Mouse (Mus musculus) megakaryocyte, embryonic 14.5 days (primary cell): ENCODE results near the gene Hist1h2bj. TPM values are rescaled to one million over a fixed set of nuclear protein-coding genes. Genes with fewer than 3 reads are reported as not detected.
A peak's percentile ranks its signal among the peaks of the same experiment; 100 is the strongest.

Source experiments
- H3K27me3 ChIP-seq: replicated peaks from 2 replicates; pipeline ENCODE3; 2012; ENCODE audit warnings: inconsistent platforms
- H3K36me3 ChIP-seq: replicated peaks from 2 replicates; pipeline ENCODE3; 2012; ENCODE audit warnings: low read length, inconsistent platforms, mixed read lengths
- H3K4me1 ChIP-seq: 2 replicates; pipeline ENCODE4 v1.6.1; 2012; ENCODE audit warnings: inconsistent platforms
- H3K4me3 ChIP-seq: replicated peaks from 2 replicates; pipeline ENCODE3; 2012; ENCODE audit warnings: moderate library complexity, mild to moderate bottlenecking, inconsistent platforms
- H3K9me3 ChIP-seq: 2 replicates; pipeline ENCODE4 v1.6.1; 2012; ENCODE audit warnings: inconsistent platforms
- FLI1 ChIP-seq: IDR thresholded peaks from 2 replicates; pipeline ENCODE4 v1.6.1; 2012; ENCODE audit warnings: low read length, inconsistent platforms, mixed read lengths
- GATA1 ChIP-seq: IDR thresholded peaks from 3 replicates; pipeline ENCODE4 v1.6.1; 2012; ENCODE audit warnings: mixed read lengths, low read length, inconsistent platforms, borderline replicate concordance
- polyA plus RNA-seq: library from polyadenylated mRNA; stranded (reverse); fragments of >175 nt; gene quantifications from 2 replicates; pipeline ENCODE4 v1.2.3, GENCODE M21; 2012; ENCODE audit warnings: low replicate concordance; ENCODE audit not compliant: insufficient read depth

Gene Hist1h2bj
- polyA plus RNA-seq, 1 experiment, result 27.3 TPM

DNA sequence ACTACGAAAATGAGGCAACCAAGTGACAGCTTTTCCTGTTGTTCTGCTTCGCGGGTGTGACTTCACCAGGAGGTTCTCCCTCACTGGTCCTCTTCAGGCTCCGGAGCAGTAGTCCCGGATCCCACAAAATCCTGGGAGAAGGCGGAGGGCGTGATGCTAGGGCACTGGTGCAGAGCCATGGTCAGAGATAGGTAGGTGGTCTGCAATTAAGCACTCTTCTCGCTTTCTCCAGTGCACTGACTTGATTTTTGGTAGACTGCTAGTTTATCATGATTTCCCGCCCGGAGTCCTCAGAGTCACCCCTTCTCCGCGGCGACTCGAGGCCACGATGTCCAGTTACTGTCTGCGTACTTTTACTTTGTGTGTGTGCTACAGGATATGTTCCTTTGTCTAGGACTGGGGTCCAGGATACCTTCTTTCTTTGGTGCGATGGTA, 28.6 kb upstream of the Hist1h2bj start:
- H3K9me3 ChIP-seq, result no peaks in the 10 kb centered on the region
- H3K4me1 ChIP-seq, result peaks cover 41% of the 10 kb centered on the region
- no peaks in the 10 kb centered on the region for H3K36me3 ChIP-seq
- TF ChIP-seq GATA1, result no peak
- TF ChIP-seq FLI1, result no peak
- peaks cover 51% of the 10 kb centered on the region for H3K27me3 ChIP-seq
- peak overlapping the region; percentile 87 for H3K4me3 ChIP-seq

DNA sequence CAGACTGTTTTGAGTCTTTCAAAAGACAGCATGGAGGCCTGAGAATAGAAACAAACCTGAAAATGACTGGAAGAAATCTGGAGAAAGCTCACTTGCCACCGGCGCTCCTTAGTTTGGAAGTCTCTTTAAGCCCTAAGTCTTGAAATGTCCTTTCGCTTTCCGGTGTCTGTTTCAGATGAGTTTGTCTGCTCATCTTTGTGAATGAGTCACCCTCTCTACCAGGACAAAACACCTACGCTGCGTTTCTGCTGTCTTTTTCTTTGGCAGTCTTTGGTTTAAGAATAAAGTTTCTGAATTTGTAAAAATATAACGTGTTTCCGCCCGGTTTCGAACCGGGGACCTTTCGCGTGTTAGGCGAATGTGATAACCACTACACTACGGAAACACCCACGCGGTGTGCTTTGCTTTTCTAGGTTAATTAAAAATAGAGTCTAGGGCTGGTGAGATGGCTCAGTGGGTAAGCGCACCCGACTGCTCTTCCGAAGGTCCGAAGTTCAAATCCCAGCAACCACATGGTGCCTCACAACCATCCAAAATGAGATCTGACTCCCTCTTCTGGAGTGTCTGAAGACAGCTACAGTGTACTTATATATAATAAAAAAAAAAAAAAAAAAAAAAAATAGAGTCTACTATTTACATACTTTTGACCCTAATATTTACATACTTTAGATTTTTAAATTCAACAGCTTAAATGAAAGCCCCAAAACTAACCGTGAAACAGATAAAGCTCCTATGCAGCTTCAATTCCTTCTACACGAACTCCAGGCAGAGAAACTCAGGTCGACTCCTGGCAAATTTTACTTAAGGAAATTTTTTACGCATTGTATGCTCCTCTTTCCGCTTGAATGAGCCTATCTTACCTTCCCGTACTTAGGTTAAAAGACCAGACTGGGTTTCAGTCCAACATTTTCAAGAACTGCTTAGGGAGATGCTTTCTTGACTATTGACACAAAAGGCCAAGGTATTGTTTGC, 27.2 kb upstream of the Hist1h2bj start:
- peaks cover 39% of the 10 kb centered on the region for H3K4me1 ChIP-seq
- H3K36me3 ChIP-seq, result no peaks in the 10 kb centered on the region
- H3K9me3 ChIP-seq, result no peaks in the 10 kb centered on the region
- H3K27me3 ChIP-seq, result peaks cover 40% of the 10 kb centered on the region
- no peak for TF ChIP-seq FLI1
- TF ChIP-seq GATA1, result no peak
- H3K4me3 ChIP-seq, result peak overlapping the region; percentile 86

DNA sequence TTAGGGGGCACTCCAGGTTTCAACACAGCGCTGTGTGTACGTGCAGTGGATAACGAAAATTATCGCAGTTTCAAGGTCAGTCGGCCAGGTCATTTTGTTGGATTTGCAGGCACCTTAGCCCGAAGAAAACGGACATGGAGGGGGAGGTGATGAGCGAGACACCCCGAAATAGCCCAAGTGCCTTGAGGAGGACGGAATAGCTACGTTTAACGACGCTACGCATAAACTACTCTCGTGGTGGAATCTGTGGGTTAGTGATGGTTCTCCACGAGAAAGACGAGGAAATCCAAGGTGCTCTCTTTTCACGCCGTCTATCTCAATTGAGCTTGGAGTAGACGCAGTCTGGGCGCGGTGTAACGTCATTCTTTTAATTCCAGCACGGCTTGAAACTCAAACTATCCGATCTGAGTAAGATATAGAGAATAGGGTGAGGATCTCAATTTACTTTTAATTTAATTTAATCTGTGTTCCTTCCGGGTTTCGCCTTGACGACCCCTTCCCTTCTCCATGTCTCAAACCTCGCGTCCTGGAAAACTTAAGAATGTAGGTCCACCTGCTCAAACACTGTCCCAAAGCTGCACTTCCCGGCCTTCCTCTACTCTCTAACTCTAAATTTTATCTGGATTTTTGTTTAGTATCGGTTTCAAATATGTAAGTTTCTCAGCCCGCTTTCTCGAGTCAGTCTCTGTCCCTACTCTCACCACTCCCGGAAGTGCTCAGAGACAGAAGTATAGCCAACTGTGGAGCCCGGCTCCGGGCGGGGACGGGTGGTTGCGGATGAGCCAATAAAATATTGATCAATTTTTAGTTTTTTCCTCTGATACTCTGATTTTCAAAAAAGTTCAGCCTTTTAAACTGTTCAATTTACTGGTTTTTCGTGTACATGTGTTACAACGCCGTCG, 22.8 kb upstream of the Hist1h2bj start:
- H3K4me3 ChIP-seq, result peak overlapping the region; percentile 94
- peaks cover 5% of the 10 kb centered on the region for H3K27me3 ChIP-seq
- no peak for TF ChIP-seq GATA1
- TF ChIP-seq FLI1, result no peak
- peaks cover 29% of the 10 kb centered on the region for H3K4me1 ChIP-seq
- no peaks in the 10 kb centered on the region for H3K36me3 ChIP-seq
- no peaks in the 10 kb centered on the region for H3K9me3 ChIP-seq

DNA sequence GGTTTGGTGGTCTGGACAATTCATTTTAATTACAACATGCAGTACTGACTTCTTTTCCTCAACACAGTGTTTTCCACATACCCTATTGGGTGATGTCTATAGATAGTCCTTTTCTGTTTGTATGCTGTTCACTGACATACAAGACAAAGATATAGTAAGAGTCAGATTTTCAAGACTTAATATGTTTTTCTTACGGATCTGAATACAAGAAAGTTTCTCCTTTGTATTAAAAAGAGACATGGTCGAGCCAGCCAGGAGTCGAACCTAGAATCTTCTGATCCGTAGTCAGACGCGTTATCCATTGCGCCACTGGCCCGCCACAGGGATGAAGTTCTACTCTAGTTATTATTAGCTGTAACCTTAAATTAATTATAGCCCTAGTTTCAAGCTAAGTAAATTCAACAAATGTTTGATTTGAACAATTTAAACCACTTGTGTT, 22.1 kb upstream of the Hist1h2bj start:
- H3K4me3 ChIP-seq, result peak overlapping the region; percentile 94
- no peaks in the 10 kb centered on the region for H3K9me3 ChIP-seq
- H3K4me1 ChIP-seq, result peaks cover 28% of the 10 kb centered on the region
- no peaks in the 10 kb centered on the region for H3K36me3 ChIP-seq
- TF ChIP-seq FLI1 (no peak), GATA1 (no peak)
- peaks cover 2% of the 10 kb centered on the region for H3K27me3 ChIP-seq

DNA sequence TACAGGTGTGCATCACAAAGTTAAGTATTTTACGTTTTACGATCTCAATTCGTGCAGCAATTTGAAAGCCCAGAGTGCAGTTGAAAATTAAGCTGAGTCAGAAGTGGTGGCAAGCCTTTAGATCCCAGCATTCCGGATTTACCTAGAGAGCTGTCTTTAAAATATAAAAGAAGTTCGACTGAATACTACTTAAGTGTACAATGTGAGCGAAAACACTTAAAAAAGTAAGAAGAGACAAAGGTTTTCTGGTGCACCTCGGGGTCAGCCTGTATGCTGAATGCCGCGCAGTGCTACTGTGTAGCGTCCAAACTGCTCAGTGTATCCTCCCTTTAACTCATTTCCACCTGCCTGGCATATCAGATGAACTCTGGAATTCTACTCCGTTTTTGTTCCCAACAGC, 21.4 kb upstream of the Hist1h2bj start:
- no peaks in the 10 kb centered on the region for H3K9me3 ChIP-seq
- peaks cover 2% of the 10 kb centered on the region for H3K27me3 ChIP-seq
- H3K36me3 ChIP-seq, result no peaks in the 10 kb centered on the region
- peaks cover 25% of the 10 kb centered on the region for H3K4me1 ChIP-seq
- peak overlapping the region; percentile 94 for H3K4me3 ChIP-seq
- TF ChIP-seq FLI1 (no peak), GATA1 (no peak)

DNA sequence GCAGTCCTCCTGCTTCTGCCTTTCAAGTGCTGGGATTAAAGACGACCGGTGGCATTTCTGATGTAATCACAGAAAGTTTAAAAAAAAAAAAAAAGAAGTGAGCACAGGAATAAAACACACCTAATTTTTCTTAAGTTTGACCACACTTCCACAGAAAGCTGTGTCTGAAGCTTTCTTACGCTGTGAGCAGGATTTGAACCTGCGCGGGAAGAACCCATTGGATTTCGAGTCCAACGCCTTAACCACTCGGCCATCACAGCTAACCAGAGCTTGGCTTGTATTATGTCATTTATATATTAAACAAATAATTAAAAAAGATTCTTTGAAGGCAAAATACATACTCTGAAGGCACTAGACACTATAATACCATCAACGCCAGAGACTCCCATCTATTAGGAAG, 20.8 kb upstream of the Hist1h2bj start:
- Histone ChIP-seq H3K36me3 (no peaks in the 10 kb centered on the region), H3K9me3 (no peaks in the 10 kb centered on the region), H3K4me1 (peaks cover 25% of the 10 kb centered on the region), H3K4me3 (peak overlapping the region; percentile 94), H3K27me3 (peaks cover 2% of the 10 kb centered on the region)
- TF ChIP-seq GATA1 (no peak), FLI1 (no peak)

DNA sequence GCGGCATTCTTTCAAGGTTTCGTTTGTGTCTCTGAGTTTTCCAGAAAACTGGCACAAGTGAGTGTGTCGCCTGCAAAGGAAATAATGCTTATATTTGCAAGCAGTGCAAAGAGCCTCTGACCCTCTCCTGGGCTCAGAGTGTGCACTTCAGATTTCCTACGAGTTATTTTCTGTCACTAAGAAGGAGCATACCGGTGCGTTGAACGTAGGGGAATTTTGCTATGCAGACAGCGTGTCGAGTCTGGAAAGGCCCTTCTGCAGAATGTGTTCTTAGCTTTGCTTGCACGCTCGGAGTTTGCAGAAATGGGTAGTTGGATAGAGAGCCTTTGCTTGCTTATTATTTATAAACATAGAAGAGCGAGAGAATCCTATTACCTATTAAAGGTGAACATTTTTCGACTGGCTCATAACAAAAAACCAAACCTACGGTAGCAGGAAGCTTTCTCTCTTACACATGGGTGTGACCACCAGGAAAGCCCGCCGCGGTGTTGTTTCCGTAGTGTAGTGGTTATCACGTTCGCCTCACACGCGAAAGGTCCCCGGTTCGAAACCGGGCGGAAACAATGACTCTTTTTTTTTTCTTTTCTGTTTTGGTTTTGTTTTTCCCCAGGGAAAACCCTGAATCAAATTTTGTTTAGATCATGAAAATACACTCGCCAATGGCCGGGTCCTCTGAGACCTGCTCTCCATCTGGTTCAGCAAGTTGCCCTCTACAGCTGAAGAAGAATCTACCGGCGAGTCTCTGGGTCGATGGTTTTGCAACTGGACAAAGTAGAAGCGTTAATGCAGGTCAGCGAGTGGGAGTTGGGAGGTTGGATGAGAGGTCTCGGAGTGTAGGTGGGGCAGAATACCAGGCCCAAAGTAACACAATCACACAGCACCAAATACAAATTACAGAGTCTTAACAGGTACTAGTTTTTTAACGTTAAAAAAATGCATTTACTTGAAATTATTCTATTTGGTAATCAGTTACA, 16.7 kb upstream of the Hist1h2bj start:
- H3K27me3 ChIP-seq, result no peaks in the 10 kb centered on the region
- H3K4me3 ChIP-seq, result peak overlapping the region; percentile 92
- H3K36me3 ChIP-seq, result no peaks in the 10 kb centered on the region
- H3K9me3 ChIP-seq, result no peaks in the 10 kb centered on the region
- H3K4me1 ChIP-seq, result peaks cover 39% of the 10 kb centered on the region
- TF ChIP-seq GATA1 (no peak), FLI1 (no peak)

DNA sequence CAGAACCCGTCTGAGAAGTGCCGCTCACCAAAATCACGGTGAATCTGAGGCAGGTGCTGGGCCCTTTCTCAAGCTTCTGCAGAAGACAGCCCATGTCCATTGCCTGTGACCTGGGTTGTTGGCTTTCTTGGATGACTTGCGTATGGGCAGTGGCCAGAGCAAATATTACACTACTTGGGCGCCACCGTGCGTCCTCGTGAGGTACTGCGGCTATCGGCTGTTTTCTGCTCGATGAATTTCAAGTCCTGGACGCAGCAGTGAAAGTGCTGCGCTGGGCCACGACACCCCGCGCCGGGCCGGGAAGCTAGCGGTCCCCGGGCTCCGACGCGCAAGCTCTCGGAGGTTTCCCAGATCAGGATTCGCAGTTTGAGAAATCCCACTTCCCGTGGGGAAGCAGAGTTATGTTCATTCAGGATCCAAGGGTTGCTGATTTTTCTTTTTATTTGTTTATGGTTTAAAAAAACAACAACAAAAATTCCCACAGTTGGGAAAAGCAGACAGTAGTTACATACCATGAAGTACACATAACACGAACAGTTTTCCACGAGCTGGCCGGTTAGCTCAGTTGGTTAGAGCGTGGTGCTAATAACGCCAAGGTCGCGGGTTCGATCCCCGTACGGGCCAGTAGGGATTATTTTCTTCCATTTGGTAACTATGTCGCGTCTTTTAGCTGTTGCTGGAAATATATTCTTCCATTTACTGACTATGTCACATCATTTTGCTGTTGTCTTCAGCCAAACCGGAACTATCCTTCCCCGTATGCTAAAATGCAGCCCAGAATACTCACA, 14.1 kb upstream of the Hist1h2bj start:
- no peaks in the 10 kb centered on the region for H3K9me3 ChIP-seq
- no peaks in the 10 kb centered on the region for H3K27me3 ChIP-seq
- TF ChIP-seq FLI1 (no peak), GATA1 (no peak)
- no peaks in the 10 kb centered on the region for H3K36me3 ChIP-seq
- peaks cover 51% of the 10 kb centered on the region for H3K4me1 ChIP-seq
- peak overlapping the region; percentile 90 for H3K4me3 ChIP-seq
